In genomic region chr8:66764992-66765528, GRCm38 (mm10) we compare ENCODE assay signal across 27 mouse cellular contexts.
A peak's percentile ranks its signal among the peaks of the same experiment; 100 is the strongest.
DNase-seq lines count a peak whose midpoint lies in the region; ATAC-seq and TF ChIP-seq lines count a peak whose summit lies in the region.
"Had no signal": no experiment of that assay in that cellular context is flagged by ENCODE, and none has a peak within 500 bp of the region (broad histone marks: within the 10 kb centered on the region; RNA-seq: fewer than 3 reads in every experiment).

No protein-coding gene starts in this region.

- no peak for DNase-seq in heart, adult 18-20 months
- DNase-seq in heart, postnatal 0 days (ENCODE audit: low spot score) = peak; percentile 8
- DNase-seq in heart, postnatal 25 days (ENCODE audit: low spot score) = no peak
- no peak for DNase-seq in kidney, postnatal 25 days
- peak; percentile 19 for DNase-seq in brain, embryonic 14.5 days (ENCODE audit: low read depth)
- DNase-seq: adrenal gland, postnatal 10 days; adrenal gland, postnatal 36 days; B cell, adult 2 months; cerebellum, adult 11 months; cerebellum, adult 9-11 months; cerebellum, postnatal 25 days; gastrocnemius, postnatal 10 days; gastrocnemius, postnatal 36 days; heart, postnatal 36 days had no signal

- no peak for TF ChIP-seq EP300 in heart, postnatal 0 days (IDR thresholded peaks at IDR 0.05; ENCODE audit: low read depth)

- peaks cover 9% of the 10 kb centered on the region for H3K4me1 ChIP-seq in heart, embryonic 12.5 days (replicated peaks)
- H3K4me1 ChIP-seq in heart, postnatal 0 days (ENCODE audit: control insufficient read depth, insufficient read depth) = peaks cover 4% of the 10 kb centered on the region
- H3K4me1 ChIP-seq in kidney, embryonic 15.5 days = no peaks in the 10 kb centered on the region
- H3K4me1 ChIP-seq: embryonic facial prominence, embryonic 13.5 days; forebrain, embryonic 13.5 days; hindbrain, embryonic 10.5 days; hindbrain, embryonic 13.5 days; intestine, embryonic 15.5 days had no signal

- H3K36me3 ChIP-seq in heart, embryonic 12.5 days = no peaks in the 10 kb centered on the region
- no peaks in the 10 kb centered on the region for H3K36me3 ChIP-seq in heart, postnatal 0 days (replicated peaks; ENCODE audit: control insufficient read depth, insufficient read depth, low read length)
- no peaks in the 10 kb centered on the region for H3K36me3 ChIP-seq in kidney, embryonic 15.5 days
- H3K36me3 ChIP-seq: embryonic facial prominence, embryonic 13.5 days; forebrain, embryonic 10.5 days; G1E; hindbrain, embryonic 10.5 days; hindbrain, embryonic 13.5 days; intestine, embryonic 15.5 days had no signal

- no peaks in the 10 kb centered on the region for H3K9me3 ChIP-seq in heart, embryonic 12.5 days (replicated peaks)
- no peaks in the 10 kb centered on the region for H3K9me3 ChIP-seq in heart, postnatal 0 days (replicated peaks; ENCODE audit: control insufficient read depth, low read length)
- no peaks in the 10 kb centered on the region for H3K9me3 ChIP-seq in kidney, embryonic 15.5 days (replicated peaks)
- H3K9me3 ChIP-seq: embryonic facial prominence, embryonic 13.5 days; forebrain, embryonic 10.5 days; forebrain, embryonic 13.5 days; G1E; hindbrain, embryonic 10.5 days; hindbrain, embryonic 13.5 days; intestine, embryonic 15.5 days had no signal

- no peak overlapping the region for H3K4me2 ChIP-seq in heart, embryonic 12.5 days
- no peak overlapping the region for H3K4me2 ChIP-seq in heart, postnatal 0 days (ENCODE audit: low read depth, low read length)
- no peak overlapping the region for H3K4me2 ChIP-seq in kidney, embryonic 15.5 days
- H3K4me2 ChIP-seq: embryonic facial prominence, embryonic 13.5 days; forebrain, embryonic 13.5 days; hindbrain, embryonic 13.5 days; intestine, embryonic 15.5 days had no signal

- no peak for TF ChIP-seq POLR2A in brain, embryonic 14.5 days (IDR thresholded peaks at IDR 0.05; ENCODE audit: borderline replicate concordance, extremely low read depth, insufficient read depth, insufficient read length, poor library complexity, severe bottlenecking)

- no peak overlapping the region for H3K27ac ChIP-seq in heart, embryonic 12.5 days (ENCODE audit: poor library complexity, severe bottlenecking)
- no peak overlapping the region for H3K27ac ChIP-seq in heart, postnatal 0 days (ENCODE audit: low read depth)
- H3K27ac ChIP-seq in kidney, embryonic 15.5 days = peak overlapping the region; percentile 45; the same call in 1 of the 2 replicates
- H3K27ac ChIP-seq: embryonic facial prominence, embryonic 13.5 days; forebrain, embryonic 10.5 days; forebrain, embryonic 13.5 days; hindbrain, embryonic 10.5 days; hindbrain, embryonic 13.5 days; intestine, embryonic 15.5 days had no signal

- TF ChIP-seq CTCF in heart, postnatal 0 days (IDR thresholded peaks at IDR 0.05; ENCODE audit: low read depth) = no peak
- no peak for TF ChIP-seq CTCF in brain, embryonic 14.5 days (IDR thresholded peaks at IDR 0.05; ENCODE audit: borderline replicate concordance, extremely low read depth, insufficient read depth, insufficient read length)

- no peak overlapping the region for H3K4me3 ChIP-seq in heart, embryonic 12.5 days
- H3K4me3 ChIP-seq in heart, postnatal 0 days (ENCODE audit: low read depth, low read length) = no peak overlapping the region
- no peak overlapping the region for H3K4me3 ChIP-seq in kidney, embryonic 15.5 days (replicated peaks)
- H3K4me3 ChIP-seq: embryonic facial prominence, embryonic 13.5 days; forebrain, embryonic 10.5 days; forebrain, embryonic 13.5 days; hindbrain, embryonic 10.5 days; hindbrain, embryonic 13.5 days; intestine, embryonic 15.5 days had no signal

- H3K9ac ChIP-seq in heart, embryonic 12.5 days = no peak overlapping the region
- H3K9ac ChIP-seq in heart, postnatal 0 days (replicated peaks; ENCODE audit: low read depth, low read length) = no peak overlapping the region
- no peak overlapping the region for H3K9ac ChIP-seq in kidney, embryonic 15.5 days
- H3K9ac ChIP-seq: embryonic facial prominence, embryonic 13.5 days; forebrain, embryonic 13.5 days; hindbrain, embryonic 13.5 days; intestine, embryonic 15.5 days had no signal

- intact Hi-C loops in heart, postnatal 25 days (cut with DNase I) = no loop called here

- peak; percentile 18; the same call in 1 of the 2 replicates for ATAC-seq in heart, embryonic 12.5 days (ENCODE audit: insufficient number of reproducible peaks, low FRiP score)
- ATAC-seq in heart, postnatal 0 days (ENCODE audit: insufficient read depth, low read depth) = no peak
- peak; percentile 79 for ATAC-seq in kidney, embryonic 15.5 days (replicated peaks; ENCODE audit: low FRiP score)
- ATAC-seq: forebrain, embryonic 13.5 days; forebrain, embryonic 16.5 days; hindbrain, embryonic 16.5 days; intestine, embryonic 15.5 days; Patski had no signal

- H3K27me3 ChIP-seq in heart, embryonic 12.5 days (replicated peaks) = no peaks in the 10 kb centered on the region
- H3K27me3 ChIP-seq in heart, postnatal 0 days (ENCODE audit: control insufficient read depth, insufficient read depth, low read length) = no peaks in the 10 kb centered on the region
- no peaks in the 10 kb centered on the region for H3K27me3 ChIP-seq in kidney, embryonic 15.5 days
- H3K27me3 ChIP-seq: CH12.LX; embryonic facial prominence, embryonic 13.5 days; forebrain, embryonic 13.5 days; hindbrain, embryonic 13.5 days; intestine, embryonic 15.5 days had no signal

- WGBS in heart, embryonic 12.5 days = 50% methylated on average over 3 of the region's 3 CpGs
- WGBS in heart, postnatal 0 days = 55% methylated on average over 3 of the region's 3 CpGs
- 18% methylated on average over 3 of the region's 3 CpGs for WGBS in kidney, embryonic 15.5 days

Comparison
In these comparisons a context has a peak if more than half of its experiments do, and no peak if none do; other contexts are left out.
1. DNase-seq: peak in heart, postnatal 0 days (single experiment) and brain, embryonic 14.5 days (single experiment); none in heart, adult 18-20 months (0 of 2), heart, postnatal 25 days (single experiment) and kidney, postnatal 25 days (0 of 2).